In genomic region chr6:52366533-52366932, GRCm38 (mm10) we compare ENCODE assay signal across 24 mouse cellular contexts. TPM values are rescaled to one million over a fixed set of nuclear protein-coding genes. Genes with fewer than 3 reads are reported as not detected.
DNase-seq lines count a peak whose midpoint lies in the region; ATAC-seq and TF ChIP-seq lines count a peak whose summit lies in the region.
"Had no signal": no experiment of that assay in that cellular context is flagged by ENCODE, and none has a peak within 500 bp of the region (broad histone marks: within the 10 kb centered on the region; RNA-seq: fewer than 3 reads in every experiment).

No protein-coding gene starts in this region.

- peaks cover 12% of the 10 kb centered on the region for H3K4me1 ChIP-seq in neural tube, embryonic 11.5 days (ENCODE audit: control insufficient read depth, insufficient read depth, low read length)
- H3K4me1 ChIP-seq in neural tube, embryonic 15.5 days, result peaks cover 26% of the 10 kb centered on the region
- peaks cover 5% of the 10 kb centered on the region for H3K4me1 ChIP-seq in forebrain, postnatal 0 days (ENCODE audit: insufficient read depth)
- peaks cover 32% of the 10 kb centered on the region for H3K4me1 ChIP-seq in midbrain, embryonic 12.5 days
- peaks cover 11% of the 10 kb centered on the region for H3K4me1 ChIP-seq in heart, embryonic 12.5 days (replicated peaks)

- no peak overlapping the region; the same call in 1 of the 2 replicates for H3K27ac ChIP-seq in neural tube, embryonic 11.5 days (ENCODE audit: low read depth, low read length)
- no peak overlapping the region for H3K27ac ChIP-seq in neural tube, embryonic 15.5 days (replicated peaks)
- no peak overlapping the region for H3K27ac ChIP-seq in forebrain, postnatal 0 days (ENCODE audit: low read depth, low read length)
- H3K27ac ChIP-seq in midbrain, embryonic 12.5 days (replicated peaks), result peak overlapping the region; percentile 67
- H3K27ac ChIP-seq in heart, embryonic 12.5 days (ENCODE audit: poor library complexity, severe bottlenecking), result no peak overlapping the region
- H3K27ac ChIP-seq: embryonic facial prominence, embryonic 13.5 days had no signal

- no peak for TF ChIP-seq CTCF in forebrain, postnatal 0 days (IDR thresholded peaks at IDR 0.05; ENCODE audit: low read depth)

- H3K36me3 ChIP-seq in neural tube, embryonic 11.5 days (ENCODE audit: control insufficient read depth, insufficient read depth, low read length), result no peaks in the 10 kb centered on the region
- no peaks in the 10 kb centered on the region for H3K36me3 ChIP-seq in neural tube, embryonic 15.5 days
- H3K36me3 ChIP-seq in forebrain, postnatal 0 days (ENCODE audit: insufficient read depth), result no peaks in the 10 kb centered on the region
- H3K36me3 ChIP-seq in midbrain, embryonic 12.5 days, result no peaks in the 10 kb centered on the region
- no peaks in the 10 kb centered on the region for H3K36me3 ChIP-seq in heart, embryonic 12.5 days
- H3K36me3 ChIP-seq: embryonic facial prominence, embryonic 13.5 days had no signal

- ATAC-seq in neural tube, embryonic 11.5 days (ENCODE audit: insufficient read depth, low FRiP score, low TSS enrichment), result no peak
- ATAC-seq in neural tube, embryonic 15.5 days (ENCODE audit: low FRiP score), result no peak
- peak; percentile 76 for ATAC-seq in forebrain, postnatal 0 days
- peak; percentile 88 for ATAC-seq in midbrain, embryonic 12.5 days (ENCODE audit: low FRiP score, low read depth)
- no peak for ATAC-seq in heart, embryonic 12.5 days (ENCODE audit: insufficient number of reproducible peaks, low FRiP score)

- H3K27me3 ChIP-seq in neural tube, embryonic 11.5 days (ENCODE audit: control insufficient read depth, insufficient read depth, low read length), result no peaks in the 10 kb centered on the region
- peaks cover 6% of the 10 kb centered on the region; the same call in 1 of the 2 replicates for H3K27me3 ChIP-seq in neural tube, embryonic 15.5 days (replicated peaks)
- H3K27me3 ChIP-seq in forebrain, postnatal 0 days (ENCODE audit: insufficient read depth, low read length), result no peaks in the 10 kb centered on the region
- H3K27me3 ChIP-seq in midbrain, embryonic 12.5 days, result no peaks in the 10 kb centered on the region
- H3K27me3 ChIP-seq in heart, embryonic 12.5 days (replicated peaks), result peaks cover 7% of the 10 kb centered on the region; the same call in 1 of the 2 replicates
- H3K27me3 ChIP-seq: embryonic facial prominence, embryonic 13.5 days had no signal

- peak; percentile 31 for DNase-seq in neural tube, embryonic 11.5 days (ENCODE audit: low spot score)
- DNase-seq in forebrain, postnatal 0 days, result peak; percentile 35
- no peak for DNase-seq in thymus, postnatal 10 days (ENCODE audit: low spot score in 2 of 2)
- no peak for DNase-seq in ovary, adult 18-20 months (ENCODE audit: low spot score)
- DNase-seq: adrenal gland, postnatal 10 days; B cell, adult 2 months; cerebellum, adult 8-10 months; kidney, adult 2 months; kidney, postnatal 36 days; lung, postnatal 10 days; thymus, postnatal 4 days had no signal

- no peak overlapping the region for H3K9ac ChIP-seq in neural tube, embryonic 11.5 days (ENCODE audit: low read length)
- H3K9ac ChIP-seq in neural tube, embryonic 15.5 days (replicated peaks), result no peak overlapping the region
- H3K9ac ChIP-seq in forebrain, postnatal 0 days, result no peak overlapping the region
- no peak overlapping the region for H3K9ac ChIP-seq in midbrain, embryonic 12.5 days (replicated peaks)
- H3K9ac ChIP-seq in heart, embryonic 12.5 days, result no peak overlapping the region
- H3K9ac ChIP-seq: embryonic facial prominence, embryonic 13.5 days had no signal

- H3K9me3 ChIP-seq in neural tube, embryonic 11.5 days (ENCODE audit: control insufficient read depth, low read length), result no peaks in the 10 kb centered on the region
- H3K9me3 ChIP-seq in neural tube, embryonic 15.5 days (replicated peaks), result no peaks in the 10 kb centered on the region
- H3K9me3 ChIP-seq in forebrain, postnatal 0 days (ENCODE audit: low read length), result no peaks in the 10 kb centered on the region
- H3K9me3 ChIP-seq in midbrain, embryonic 12.5 days, result no peaks in the 10 kb centered on the region
- H3K9me3 ChIP-seq in heart, embryonic 12.5 days (replicated peaks), result no peaks in the 10 kb centered on the region
- H3K9me3 ChIP-seq: embryonic facial prominence, embryonic 13.5 days had no signal

- no peak overlapping the region for H3K4me2 ChIP-seq in neural tube, embryonic 11.5 days (ENCODE audit: low read depth)
- no peak overlapping the region for H3K4me2 ChIP-seq in neural tube, embryonic 15.5 days
- H3K4me2 ChIP-seq in forebrain, postnatal 0 days (ENCODE audit: low read depth), result peak overlapping the region; percentile 20
- H3K4me2 ChIP-seq in midbrain, embryonic 12.5 days (replicated peaks), result no peak overlapping the region
- H3K4me2 ChIP-seq in heart, embryonic 12.5 days, result no peak overlapping the region
- H3K4me2 ChIP-seq: embryonic facial prominence, embryonic 13.5 days had no signal

- WGBS in neural tube, embryonic 11.5 days, result 45% methylated on average over 11 of the region's 11 CpGs
- 20% methylated on average over 11 of the region's 11 CpGs for WGBS in neural tube, embryonic 15.5 days
- 13% methylated on average over 11 of the region's 11 CpGs for WGBS in forebrain, postnatal 0 days
- 40% methylated on average over 11 of the region's 11 CpGs for WGBS in midbrain, embryonic 12.5 days
- WGBS in heart, embryonic 12.5 days, result 63% methylated on average over 11 of the region's 11 CpGs

- H3K4me3 ChIP-seq in neural tube, embryonic 11.5 days (ENCODE audit: low read depth, low read length), result no peak overlapping the region
- no peak overlapping the region for H3K4me3 ChIP-seq in neural tube, embryonic 15.5 days (replicated peaks)
- H3K4me3 ChIP-seq in forebrain, postnatal 0 days (ENCODE audit: low read depth, low read length), result no peak overlapping the region
- H3K4me3 ChIP-seq in midbrain, embryonic 12.5 days, result no peak overlapping the region
- H3K4me3 ChIP-seq in heart, embryonic 12.5 days, result no peak overlapping the region
- H3K4me3 ChIP-seq: embryonic facial prominence, embryonic 13.5 days had no signal

RNA-seq across cellular contexts. Expression of gene Evx1, which starts 53.2 kb away (rescaled TPM):
- polyA plus RNA-seq in neural tube, embryonic 11.5 days (2014; fragmentation: Nextera tagmentation; extraction: Ambion mirVana), result 1.9 TPM in 2 replicates
- polyA plus RNA-seq in neural tube, embryonic 15.5 days (2015; fragmentation: Nextera tagmentation; extraction: Ambion mirVana), result 0.82 and 1.9 TPM in 2 replicates
- not detected in 2 replicates for total RNA-seq in forebrain, postnatal 0 days (2014; rRNA removed)
- polyA plus RNA-seq in forebrain, postnatal 0 days (2015; fragmentation: Nextera tagmentation; extraction: Ambion mirVana), result not detected in 2 replicates
- 0.81 and 0.82 TPM in 2 replicates for polyA plus RNA-seq in midbrain, embryonic 12.5 days (2016; fragmentation: Nextera tagmentation; extraction: Ambion mirVana)
- not detected in 2 replicates for polyA plus RNA-seq in heart, embryonic 12.5 days (2016; fragmentation: Nextera tagmentation; extraction: Ambion mirVana)
- total RNA-seq: adrenal gland, postnatal 10 days; common myeloid progenitor, adult 5-6 weeks; gastrocnemius, adult 18-20 months; granulocyte monocyte progenitor cell, adult 5-6 weeks; hematopoietic stem cell, adult 5-6 weeks; layer of hippocampus, postnatal 14 days; left cerebral cortex, postnatal 10 days; megakaryocyte, adult 5-6 weeks had no signal
- polyA plus RNA-seq: embryonic facial prominence, embryonic 13.5 days; heart, embryonic 14.5 days; kidney, adult 2 months; liver, embryonic 16.5 days had no signal

Comparison
In these comparisons a context has a peak if more than half of its experiments do, and no peak if none do; other contexts are left out.
1. ATAC-seq: peak in forebrain, postnatal 0 days (single experiment) and midbrain, embryonic 12.5 days (single experiment); none in neural tube, embryonic 11.5 days (single experiment), neural tube, embryonic 15.5 days (single experiment) and heart, embryonic 12.5 days (single experiment).
2. DNase-seq: peak in neural tube, embryonic 11.5 days (single experiment) and forebrain, postnatal 0 days (single experiment); none in thymus, postnatal 10 days (0 of 2) and ovary, adult 18-20 months (single experiment).